Mouse (Mus musculus) CD8-positive naive resting alpha-beta T cell, adult 2 months (primary cell): Measurements from ENCODE around the gene Cux1.
A peak's percentile ranks its signal among the peaks of the same experiment; 100 is the strongest.

Source experiments
- DNase-seq, 2 experiments: peaks; one replicate each; pipeline ENCODE4 v3.0.0; 2022; ENCODE audit warnings: low read depth in 2 of 2, low spot score in 2 of 2

The Cux1 gene

DNA sequence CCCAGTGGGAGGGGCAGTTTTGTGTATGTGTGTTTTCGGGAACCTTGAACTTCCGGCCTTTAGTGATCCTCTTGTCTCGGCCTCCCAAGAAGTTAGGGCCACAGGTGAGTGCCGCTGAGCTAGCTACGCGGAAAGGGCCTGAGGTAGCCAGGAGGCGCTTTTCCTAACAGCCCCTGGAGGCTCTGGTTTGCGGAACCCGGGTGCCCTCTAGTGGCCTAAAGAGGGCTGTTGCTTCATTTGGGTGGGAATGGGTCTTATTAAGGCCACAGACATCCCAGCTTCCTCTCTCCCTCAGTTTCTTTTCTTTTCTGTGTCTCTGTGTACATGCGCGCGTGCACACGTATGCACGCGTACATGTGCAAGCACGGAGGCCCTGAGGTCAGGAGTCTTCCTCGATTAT is 314.4 kb downstream of the Cux1 start:
- DNase-seq, result peak; percentile 54 to 65

DNA sequence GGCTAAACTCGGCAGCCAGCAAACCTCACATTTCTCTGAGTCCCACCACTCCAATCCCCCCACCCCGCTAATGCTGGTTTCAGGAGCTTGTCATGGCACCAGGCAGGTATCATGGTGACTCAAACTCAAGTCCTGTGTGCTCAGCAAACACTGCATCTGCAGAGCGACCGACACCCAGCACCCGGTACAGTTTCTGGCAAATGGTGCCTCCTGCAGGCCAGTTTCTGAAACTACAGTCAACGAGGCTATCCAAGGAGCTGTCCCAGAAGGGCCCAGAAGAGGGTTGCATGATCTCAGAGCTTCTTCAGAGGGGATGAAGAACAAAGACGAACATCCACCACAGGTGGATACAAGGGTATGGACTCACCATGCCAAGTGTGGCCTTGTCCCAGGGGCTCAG is 316.3 kb downstream of the Cux1 start:
- no peak for DNase-seq

DNA sequence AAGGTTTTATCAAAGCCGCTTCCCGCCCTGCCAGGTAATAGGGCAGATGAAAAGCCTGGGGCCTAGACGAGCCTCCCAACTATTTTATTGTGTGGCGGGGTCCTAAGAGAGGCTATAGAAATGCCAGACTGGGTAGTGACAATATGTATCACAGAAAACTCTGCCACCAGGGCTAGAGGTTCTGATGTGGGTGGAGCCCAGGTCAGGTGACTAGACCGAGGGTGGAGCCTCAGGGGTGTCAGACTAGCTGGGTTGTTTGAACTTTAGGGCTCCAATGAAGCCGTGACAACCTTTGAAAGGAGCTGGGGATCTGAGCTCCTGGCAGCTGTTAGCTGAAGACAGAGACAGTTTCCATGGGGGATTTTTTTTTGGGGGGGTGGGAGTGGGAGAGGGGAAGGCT is 318.8 kb downstream of the Cux1 start:
- no peak for DNase-seq

DNA sequence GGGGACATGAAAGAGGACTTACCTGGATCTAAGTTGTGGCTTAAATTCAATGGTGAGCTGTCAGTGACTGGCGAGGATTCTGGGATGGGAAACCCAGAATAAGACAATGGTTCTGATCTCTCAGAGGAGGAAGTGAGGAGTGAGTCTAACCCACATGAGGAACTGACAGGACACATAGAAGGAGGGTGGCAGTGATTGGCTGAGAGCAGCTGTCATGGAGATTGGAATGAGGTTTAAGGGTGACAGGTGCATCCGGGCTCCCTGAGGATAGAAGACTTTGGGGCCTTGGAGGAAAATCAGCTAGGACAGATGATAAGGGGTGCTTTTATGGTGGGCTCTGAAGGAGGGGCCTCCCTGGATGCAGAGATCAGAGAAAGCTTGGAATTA is 320.8 kb downstream of the Cux1 start, which contains the start of gene Sh2b2:
TSS of gene Sh2b2 (minus strand) at position 105 of the 387 bp plus-strand sequence.
- no peak for DNase-seq

DNA sequence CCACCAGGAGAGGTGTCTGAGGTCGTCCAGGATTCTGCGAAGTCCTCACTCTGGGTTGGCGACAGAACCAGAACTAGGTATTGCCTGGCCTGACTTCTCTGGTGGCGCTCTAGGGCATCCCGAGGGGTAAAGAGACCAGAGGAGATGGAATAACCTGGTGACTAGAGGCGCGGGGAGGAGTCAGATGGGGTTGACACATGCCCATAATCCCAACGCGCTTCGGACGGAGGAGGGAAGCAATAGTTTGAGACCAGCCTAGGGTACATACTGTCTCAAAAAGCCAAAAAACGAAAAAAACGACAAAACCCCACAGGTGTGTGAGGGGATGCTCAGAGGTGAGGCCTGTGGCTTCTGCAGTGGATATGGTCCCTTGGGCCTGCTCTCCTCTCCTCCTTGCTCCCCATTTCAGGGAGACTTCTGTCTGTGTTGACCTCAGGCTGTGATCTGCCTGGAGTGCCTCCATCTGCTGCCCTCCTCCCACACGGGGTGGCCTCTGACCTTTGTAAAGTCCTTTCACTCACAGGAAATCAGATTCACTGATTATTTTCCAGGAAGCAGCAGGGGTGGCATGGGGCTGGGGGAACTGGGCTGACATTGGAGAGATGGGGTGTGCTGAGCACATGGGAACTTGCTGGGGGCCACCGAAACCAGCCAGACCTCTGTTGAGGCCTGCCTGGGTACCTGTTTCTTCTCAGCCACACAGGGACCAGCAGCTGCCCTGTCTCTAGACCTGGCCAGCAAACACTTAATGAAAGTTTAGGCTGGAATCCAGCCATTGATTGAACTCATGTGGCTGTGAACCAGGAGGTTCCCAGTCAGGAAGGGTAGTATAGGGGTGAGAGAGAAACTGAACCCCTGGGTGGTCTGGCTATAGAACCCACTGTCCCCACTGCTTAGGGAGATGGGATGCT is 321.5 kb downstream of the Cux1 start:
- DNase-seq, result no peak

DNA sequence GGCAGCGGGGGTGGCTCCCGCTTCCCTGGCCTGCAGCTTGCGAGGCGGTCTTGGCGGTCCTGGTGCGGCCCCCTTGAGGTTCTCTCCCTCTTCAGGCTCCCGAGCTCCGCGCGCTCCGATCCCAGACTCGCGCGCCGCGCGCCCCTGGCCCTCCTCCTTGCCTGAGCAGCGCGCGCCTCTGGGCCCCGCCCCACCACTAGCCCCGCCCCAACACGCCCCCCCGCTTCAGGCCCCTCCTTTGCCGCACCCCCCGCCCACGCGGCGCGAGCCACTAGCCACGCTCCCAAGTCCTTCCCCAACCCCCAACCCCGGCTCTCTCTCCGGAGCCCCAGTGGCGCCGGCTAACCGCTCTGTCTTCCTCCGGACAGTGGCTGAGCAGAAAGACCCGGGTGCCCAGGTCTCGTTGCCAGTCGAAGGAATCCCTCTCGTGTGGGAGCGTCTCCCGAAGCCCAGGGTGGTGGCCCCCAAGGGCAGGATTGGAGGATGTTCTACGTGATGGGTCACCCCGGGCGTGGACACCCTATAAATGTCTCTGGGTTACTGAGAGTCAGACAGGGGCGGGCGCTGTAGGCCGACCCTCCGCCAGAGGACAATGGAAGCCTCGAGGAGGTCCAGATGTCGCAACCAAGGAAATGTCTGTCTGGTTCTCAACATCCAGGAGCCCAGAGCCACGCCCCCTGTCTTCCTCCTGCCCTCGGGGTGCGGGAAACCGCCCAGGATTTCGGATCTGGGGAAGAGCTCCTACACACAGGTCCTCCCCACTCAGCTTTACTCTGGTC is 322.3 kb downstream of the Cux1 start:
- DNase-seq, result peak; percentile 16 to 23

DNA sequence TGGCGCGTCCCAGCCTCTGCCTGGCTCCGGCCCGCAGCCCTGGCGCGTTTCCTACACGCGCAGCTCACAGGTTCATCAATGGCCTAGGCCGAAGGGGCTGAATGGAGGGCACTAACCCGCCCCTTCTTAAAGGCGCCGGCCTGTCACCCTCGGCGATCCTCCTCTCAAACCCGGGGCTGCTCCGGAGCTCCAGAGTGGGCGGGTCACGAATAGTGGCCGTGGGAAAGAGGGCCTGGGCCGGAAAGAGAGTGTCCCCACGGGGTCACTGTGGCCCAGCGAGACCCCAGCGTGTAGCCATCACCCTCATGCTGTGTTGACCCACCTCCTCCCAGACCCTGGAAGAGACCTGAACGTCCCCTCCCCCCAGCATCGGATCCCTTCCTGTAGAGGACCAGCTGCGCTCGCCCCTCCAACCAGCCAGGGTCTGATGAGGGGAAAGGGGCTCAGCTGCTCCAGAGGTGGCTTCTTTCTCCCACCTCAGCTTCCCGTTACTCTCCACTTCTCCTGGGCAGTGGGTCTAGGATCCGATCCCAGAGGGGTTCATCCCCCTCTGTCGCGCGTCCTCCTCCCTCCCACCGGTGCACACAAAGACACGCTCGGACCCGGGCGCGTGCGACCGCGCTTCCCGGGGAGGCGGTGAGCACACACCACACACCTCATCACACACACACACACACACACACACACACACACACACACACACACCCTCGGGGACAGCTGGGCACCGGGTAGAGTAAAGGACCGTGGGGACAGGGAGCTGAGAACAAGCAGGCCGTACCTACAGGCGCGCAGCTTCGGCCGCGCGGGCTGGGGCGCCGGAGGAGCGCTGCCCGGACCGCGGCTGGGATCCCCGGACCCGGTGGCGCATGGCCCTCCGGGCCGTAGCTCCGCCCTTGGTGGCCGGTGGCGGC is 323.2 kb downstream of the Cux1 start:
- no peak for DNase-seq

DNA sequence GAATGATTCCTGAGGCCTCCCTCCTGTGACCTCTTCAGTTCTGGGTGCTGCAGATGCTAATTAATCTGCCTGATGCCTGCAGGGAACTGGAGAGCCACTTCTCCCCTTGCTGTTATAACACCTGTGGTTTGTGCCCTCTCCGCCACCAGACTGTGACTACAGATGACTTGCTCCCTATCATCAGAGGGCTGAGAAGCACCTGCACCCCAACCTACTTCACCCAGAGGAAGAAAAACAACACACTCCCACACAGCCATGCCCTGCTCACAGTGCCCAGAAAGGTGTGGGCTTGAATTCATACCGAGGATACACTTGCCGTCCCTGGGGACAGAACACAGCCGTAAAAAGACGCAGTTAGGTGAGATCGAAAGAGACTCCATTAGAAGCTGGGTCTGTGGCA is 326.1 kb downstream of the Cux1 start:
- DNase-seq, result no peak

DNA sequence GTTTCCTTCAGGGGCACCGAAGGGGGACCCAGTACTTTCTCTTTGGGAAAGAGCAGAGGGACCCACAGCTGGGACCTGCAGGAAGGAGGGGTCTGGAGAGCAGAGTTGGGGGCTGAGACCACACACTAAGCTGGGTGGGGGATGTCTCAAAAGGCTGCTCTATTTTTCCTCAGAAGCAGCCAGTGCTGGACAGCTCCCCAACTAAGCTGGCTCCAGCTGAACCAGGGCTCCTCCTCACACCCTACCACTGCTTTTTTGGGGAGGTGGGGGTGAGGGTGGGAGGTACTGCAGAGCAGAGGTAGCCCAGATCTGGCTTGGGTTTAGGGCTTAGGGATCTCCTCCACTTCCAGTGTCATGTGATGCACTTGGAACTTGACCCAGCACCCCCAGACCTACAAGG is 326.9 kb downstream of the Cux1 start:
- no peak for DNase-seq

DNA sequence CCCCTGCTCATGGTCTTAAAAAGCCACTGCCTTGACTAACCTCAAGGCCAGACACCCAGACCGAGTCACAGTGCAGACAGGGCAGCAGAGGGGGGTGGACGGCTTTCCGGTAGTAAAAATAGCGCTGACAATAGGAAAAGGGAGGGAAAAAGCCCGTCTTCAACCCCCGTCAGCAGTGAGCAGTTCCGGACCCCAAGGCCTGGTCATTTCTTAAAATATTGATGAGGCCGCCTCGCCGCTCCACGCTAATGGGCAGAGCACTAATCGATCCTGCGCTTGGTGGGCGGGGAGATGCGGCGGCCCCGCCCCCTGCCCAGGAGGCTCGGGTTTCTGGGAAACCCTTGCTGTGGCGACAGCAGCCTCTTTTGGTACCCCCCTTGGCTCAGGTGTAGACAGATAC is 329.7 kb downstream of the Cux1 start:
- no peak for DNase-seq

DNA sequence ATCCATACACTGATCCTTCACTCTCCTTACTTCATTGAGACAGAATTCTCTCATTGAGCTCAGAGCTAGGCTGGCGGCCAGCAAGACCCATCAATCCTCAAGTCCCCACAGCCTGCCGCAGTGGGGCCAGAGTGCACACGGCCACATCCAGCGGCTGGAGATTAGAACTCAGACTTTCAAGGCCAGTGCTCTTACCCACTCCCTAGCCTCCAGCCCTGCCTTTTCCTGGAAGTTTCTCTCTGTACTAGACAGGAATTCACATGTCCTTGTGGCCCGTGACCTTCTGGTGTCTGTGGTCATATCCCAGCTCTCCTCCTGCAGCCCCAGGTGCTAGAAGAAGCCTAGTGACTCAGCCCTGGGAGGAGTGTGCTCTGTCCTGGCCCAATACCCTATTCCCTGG is 330.7 kb downstream of the Cux1 start:
- no peak for DNase-seq

DNA sequence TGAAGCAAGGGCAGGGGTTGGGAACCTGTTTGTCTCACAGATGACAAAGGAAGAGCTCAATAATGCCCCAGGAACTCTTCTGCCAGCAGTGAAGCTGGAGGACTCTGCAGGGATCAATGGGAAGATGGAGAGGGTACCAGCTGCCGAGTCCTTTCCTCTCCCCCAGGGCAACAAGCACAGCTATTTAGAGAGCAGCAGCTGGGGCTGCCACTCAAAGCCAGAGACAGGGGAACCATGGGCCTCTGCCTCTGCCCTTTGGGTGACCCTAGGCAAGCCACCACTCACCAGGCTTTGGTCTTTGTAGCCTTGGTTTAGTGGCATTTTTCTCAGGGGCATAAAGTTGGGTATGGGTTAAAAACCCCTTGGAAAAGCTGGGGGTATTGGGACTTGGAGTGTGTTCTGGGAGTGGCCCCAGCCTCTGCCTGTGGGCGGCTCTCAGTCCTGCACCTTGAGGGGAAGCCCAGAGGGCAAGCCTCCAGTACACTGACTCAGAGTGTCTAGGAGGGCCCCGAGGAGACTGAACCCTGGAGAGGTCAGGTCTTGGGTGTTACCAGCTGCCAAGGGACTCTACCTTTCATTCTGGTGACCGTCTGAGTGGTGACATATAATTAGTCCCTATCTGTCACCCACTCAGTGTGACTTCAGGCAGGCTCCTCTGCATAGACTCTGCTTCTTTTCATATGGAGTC is 336.8 kb downstream of the Cux1 start:
- DNase-seq, result no peak

DNA sequence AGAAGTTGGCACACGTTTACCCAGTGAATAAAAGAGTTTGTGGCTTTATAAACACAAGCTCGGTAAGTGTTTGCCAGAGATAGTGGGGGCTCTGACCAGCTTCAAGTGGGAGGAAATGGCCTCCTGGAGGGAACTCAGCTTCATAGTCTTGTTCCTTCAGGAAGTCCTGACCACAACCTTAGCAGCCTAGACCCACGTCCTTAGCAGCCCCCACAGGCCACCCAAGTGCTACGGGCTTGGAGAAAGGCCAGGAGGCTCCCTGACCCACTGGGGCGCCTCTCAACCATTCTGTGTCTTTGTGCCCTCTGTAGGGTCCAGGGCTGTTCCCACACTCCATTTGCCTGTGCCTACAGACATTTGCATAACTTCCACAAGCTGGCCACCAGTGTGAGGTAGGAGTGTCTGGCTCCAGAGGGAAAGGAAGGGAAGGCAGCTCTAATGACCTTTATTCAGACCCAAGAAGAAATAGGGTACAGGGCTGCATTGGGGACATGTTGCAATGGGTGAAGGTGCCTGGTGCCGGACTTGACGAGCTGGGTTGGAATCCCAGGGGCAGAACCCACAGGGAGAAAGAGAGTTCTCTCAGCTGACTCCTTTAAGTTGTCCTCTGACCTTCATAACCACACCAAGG is 340.9 kb downstream of the Cux1 start:
- no peak for DNase-seq

DNA sequence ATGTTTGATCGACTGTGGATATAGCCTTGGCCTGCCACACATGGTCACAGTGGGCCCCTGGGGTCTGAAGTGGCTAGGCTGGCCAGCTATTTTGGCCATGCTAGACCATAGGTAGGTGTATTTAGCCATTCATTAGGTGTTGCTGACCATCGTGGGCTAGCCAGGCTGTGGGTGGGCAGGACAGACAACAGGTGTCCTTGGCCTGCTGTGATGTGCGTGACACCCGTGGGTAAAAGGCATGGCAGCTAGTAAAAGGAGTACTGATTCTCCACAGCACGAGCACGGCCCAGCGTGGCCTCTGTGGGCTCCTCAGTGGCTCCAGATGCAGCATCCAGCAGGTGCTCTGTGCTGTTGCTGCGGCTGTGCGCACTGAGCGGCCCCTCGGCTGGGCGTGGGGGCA is 348.7 kb downstream of the Cux1 start:
- no peak for DNase-seq

DNA sequence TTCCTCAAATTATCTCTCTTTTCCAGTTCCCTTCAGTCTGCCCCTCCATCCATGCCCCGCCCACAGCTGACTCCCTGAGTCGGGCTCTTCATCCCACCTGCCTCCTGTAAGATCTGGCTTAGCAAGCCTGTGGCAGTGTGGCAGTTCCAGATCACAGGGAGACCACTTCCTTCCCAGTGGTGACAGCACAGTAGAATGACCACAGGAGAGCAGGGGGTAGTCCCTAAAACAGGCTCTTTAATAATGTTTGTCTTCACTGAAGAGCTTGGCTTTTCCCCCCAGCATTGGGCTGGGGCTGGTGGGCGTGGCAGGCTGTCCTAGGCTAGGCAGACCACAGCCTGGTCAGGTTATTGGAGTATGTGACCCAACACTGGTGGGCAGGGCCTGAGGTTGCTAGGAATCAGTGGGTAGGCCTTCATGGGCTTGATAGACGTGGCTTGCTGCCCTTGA is 349.3 kb downstream of the Cux1 start:
- DNase-seq, result no peak

DNA sequence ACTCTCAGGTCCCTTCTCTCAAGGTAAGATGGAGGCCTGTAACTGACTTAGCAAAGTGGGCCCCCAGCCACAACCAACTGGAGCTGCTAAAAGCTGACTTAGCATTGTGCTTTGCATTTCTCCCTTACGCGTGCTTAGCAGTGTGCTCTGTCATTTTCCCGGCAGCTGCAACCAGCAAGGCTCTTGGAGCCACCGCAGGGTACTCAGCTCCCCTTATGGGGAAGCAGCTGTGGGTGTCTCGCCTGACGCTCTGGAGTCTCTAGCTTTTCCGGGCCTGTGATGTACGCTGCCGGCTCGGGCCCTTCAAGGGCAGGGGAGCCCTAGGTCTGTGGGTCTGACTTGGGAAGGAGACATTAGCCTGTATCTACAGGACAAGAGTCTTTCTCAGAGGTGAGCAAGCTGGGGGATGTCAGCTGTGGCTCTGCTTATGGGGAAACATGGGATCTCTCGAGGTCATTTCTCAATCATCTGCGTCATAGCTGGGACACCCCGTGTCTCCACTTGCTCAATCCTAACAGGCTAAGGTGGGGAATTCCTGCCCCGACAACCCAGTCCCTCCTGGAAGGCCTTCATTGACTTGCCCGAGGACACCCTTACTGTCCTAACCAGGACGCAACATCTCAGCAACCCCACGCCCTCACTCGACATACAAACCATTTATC is 350.2 kb downstream of the Cux1 start:
- DNase-seq, result no peak

DNA sequence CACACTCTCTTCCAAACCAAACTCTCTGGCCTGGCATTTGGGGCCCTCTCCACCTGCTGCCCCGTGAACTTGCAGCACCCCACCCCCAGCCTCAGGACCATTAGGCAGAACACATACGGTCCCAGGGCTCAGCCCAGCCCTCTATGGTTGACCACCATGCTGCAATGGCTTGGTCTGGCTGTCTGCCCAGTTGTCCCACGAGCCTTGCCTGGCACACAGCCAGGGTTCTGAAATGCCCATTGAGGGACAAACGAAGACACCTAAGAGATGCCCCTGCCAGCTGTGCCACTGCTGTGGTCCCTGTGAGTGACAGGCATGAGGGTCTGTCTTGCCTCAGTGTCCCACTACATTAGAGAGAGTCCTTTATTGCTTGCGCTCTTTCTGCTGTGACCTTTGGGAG is 351.3 kb downstream of the Cux1 start:
- no peak for DNase-seq

DNA sequence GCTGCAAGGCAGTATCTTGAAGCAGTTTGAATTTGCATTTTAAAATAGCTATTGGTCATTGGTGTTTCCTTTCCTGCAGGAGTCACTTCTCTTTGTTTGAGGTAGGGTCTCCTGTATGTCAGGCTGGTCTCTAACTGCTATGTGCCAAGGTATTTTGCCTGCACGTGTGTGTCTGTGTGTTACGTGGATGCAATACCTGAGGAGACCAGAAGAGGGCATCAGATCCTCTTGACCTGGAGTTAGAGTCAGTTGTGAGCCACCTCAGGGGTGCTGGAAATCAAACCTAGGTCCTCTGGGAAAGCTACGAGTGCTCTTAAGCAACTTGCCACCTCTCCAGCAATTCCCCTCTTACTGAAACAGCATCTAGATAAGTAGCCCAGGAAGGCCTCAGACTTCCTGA is 352.1 kb downstream of the Cux1 start:
- no peak for DNase-seq

DNA sequence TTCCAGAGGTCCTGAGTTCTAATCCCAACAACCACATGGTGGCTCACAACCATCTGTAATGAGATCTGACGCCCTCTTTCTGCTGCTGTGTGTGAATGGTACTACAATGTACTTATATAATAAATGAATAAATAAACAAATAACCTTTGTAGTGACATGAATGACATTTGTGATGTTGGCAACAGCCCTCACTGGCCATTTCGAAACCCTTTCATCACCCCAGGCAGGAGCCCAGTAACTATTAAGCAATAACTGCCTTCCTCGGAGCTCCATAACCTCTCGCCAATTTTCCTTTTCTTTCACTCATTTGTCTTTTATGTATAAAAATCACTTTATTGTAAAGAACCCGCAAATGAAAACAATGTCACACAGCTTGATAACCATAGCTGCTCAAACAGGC is 353.6 kb downstream of the Cux1 start:
- no peak for DNase-seq

DNA sequence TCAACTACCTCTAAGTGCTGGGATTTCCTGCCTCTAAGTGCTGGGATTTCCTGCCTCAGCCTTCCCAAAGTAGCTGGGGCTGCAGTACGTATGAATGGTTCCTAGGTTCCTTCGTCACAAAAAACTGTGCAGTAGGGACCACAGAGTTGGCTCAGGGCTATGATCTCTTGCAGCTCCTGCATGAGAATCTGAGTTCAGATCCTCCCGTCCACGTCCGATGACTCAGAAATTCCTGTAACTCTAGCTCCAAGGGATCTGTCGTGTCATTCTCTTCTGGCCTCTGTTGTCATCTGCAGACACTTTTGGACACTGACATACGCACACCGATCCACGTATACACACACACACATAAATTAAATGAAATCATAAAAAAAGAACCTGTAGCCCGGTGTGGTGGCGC is 354.6 kb downstream of the Cux1 start:
- DNase-seq, result no peak
